Mouse (Mus musculus): Measurements from ENCODE around the gene Slc38a10. TPM values are rescaled to one million over a fixed set of nuclear protein-coding genes. Genes with fewer than 3 reads are reported as not detected.

Slc38a10 gene
- polyA plus RNA-seq, 1 experiment from 2014 or later: 57.5 TPM

DNA sequence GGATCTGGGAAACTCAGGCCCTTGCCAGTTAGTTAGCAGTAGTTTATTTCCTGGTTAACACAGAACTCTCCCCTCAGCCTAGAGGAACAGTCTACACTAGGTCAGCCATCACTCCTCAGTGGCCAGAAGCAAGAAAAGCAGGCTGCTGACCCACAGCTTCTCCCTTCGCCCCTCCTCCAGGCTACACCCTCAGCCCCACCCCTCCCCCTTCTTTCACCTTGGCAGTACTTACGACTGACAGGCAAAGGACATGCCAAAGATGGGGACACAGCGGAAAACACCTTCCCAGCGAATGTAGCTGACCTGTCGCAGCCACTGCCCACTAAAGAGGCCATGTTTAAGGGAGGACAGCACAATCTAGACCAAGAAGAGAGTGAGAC, 13.5 kb downstream of the Slc38a10 start:
- Histone ChIP-seq H3K4me2 (peak overlapping the region; percentile 45), H3K4me3 (ENCODE audit: low read depth, low read length) (no peak overlapping the region), H3K36me3 (ENCODE audit: control insufficient read depth, insufficient read depth, low read length) (peaks cover 12% of the 10 kb centered on the region), H3K9me3 (replicated peaks; ENCODE audit: control insufficient read depth, low read length) (no peaks in the 10 kb centered on the region), H3K27ac (ENCODE audit: low read depth, low read length) (peak overlapping the region; percentile 84), H3K4me1 (ENCODE audit: control insufficient read depth, insufficient read depth, low read length) (peaks cover 68% of the 10 kb centered on the region), H3K9ac (ENCODE audit: low read depth, low read length) (peak overlapping the region; percentile 59), H3K27me3 (ENCODE audit: control insufficient read depth, insufficient read depth, low read length) (no peaks in the 10 kb centered on the region)
- ATAC-seq (replicated peaks; ENCODE audit: insufficient number of reproducible peaks, low FRiP score, low TSS enrichment): no peak
- WGBS (ENCODE audit: insufficient replicate concordance): 17% methylated on average over 5 of the region's 5 CpGs

- Histone ChIP-seq H3K9me3 (replicated peaks; ENCODE audit: control insufficient read depth, low read length) (no peaks in the 10 kb centered on the region), H3K9ac (ENCODE audit: low read depth, low read length) (peak overlapping the region; percentile 44; the same call in 1 of the 2 replicates), H3K27me3 (ENCODE audit: control insufficient read depth, insufficient read depth, low read length) (no peaks in the 10 kb centered on the region), H3K36me3 (ENCODE audit: control insufficient read depth, insufficient read depth, low read length) (peaks cover 12% of the 10 kb centered on the region), H3K27ac (ENCODE audit: low read depth, low read length) (peak overlapping the region; percentile 84), H3K4me2 (peak overlapping the region; percentile 45), H3K4me3 (ENCODE audit: low read depth, low read length) (no peak overlapping the region), H3K4me1 (ENCODE audit: control insufficient read depth, insufficient read depth, low read length) (peaks cover 63% of the 10 kb centered on the region)
- 36% methylated on average over 23 of the region's 23 CpGs for WGBS (ENCODE audit: insufficient replicate concordance)
- ATAC-seq (replicated peaks; ENCODE audit: insufficient number of reproducible peaks, low FRiP score, low TSS enrichment): no peak; the same call in 1 of the 2 replicates
These were observed 14.1 kb downstream of the Slc38a10 start for GRCm38 (mm10) chr11:120136796-120137624.

DNA sequence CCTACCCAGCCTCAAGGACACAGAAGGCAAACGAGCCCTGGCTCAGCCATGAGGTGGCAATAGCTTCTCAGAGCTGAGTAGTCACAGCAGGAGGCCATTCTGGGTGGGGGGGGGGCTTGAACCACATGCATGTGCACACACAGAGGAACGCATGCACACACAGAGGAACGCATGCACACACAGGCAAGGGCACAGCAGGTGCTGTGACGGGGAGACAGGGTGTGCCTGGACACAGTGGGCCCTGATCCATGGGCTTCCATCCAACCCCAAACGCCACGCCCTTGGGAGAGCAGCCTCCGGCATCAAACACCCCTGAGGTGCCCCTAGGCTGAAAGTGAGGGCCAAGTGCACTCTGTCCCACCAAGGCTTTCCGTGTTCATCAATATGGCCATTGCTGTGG, 15.0 kb downstream of the Slc38a10 start:
- Histone ChIP-seq H3K27me3 (ENCODE audit: control insufficient read depth, insufficient read depth, low read length) (no peaks in the 10 kb centered on the region), H3K9me3 (replicated peaks; ENCODE audit: control insufficient read depth, low read length) (no peaks in the 10 kb centered on the region), H3K4me3 (ENCODE audit: low read depth, low read length) (no peak overlapping the region), H3K4me1 (ENCODE audit: control insufficient read depth, insufficient read depth, low read length) (peaks cover 63% of the 10 kb centered on the region), H3K4me2 (peak overlapping the region; percentile 45; the same call in 1 of the 2 replicates), H3K27ac (ENCODE audit: low read depth, low read length) (peak overlapping the region; percentile 84), H3K36me3 (ENCODE audit: control insufficient read depth, insufficient read depth, low read length) (peaks cover 12% of the 10 kb centered on the region), H3K9ac (ENCODE audit: low read depth, low read length) (no peak overlapping the region)
- ATAC-seq (replicated peaks; ENCODE audit: insufficient number of reproducible peaks, low FRiP score, low TSS enrichment): no peak
- 92% methylated on average over 8 of the region's 8 CpGs for WGBS (ENCODE audit: insufficient replicate concordance)

- H3K4me2 ChIP-seq: no peak overlapping the region
- H3K27ac ChIP-seq (ENCODE audit: low read depth, low read length): peak overlapping the region; percentile 84
- no peak overlapping the region for H3K4me3 ChIP-seq (ENCODE audit: low read depth, low read length)
- H3K4me1 ChIP-seq (ENCODE audit: control insufficient read depth, insufficient read depth, low read length): peaks cover 58% of the 10 kb centered on the region
- H3K9ac ChIP-seq (ENCODE audit: low read depth, low read length): no peak overlapping the region
- H3K27me3 ChIP-seq (ENCODE audit: control insufficient read depth, insufficient read depth, low read length): no peaks in the 10 kb centered on the region
- H3K9me3 ChIP-seq (replicated peaks; ENCODE audit: control insufficient read depth, low read length): no peaks in the 10 kb centered on the region
- 62% methylated on average over 9 of the region's 9 CpGs for WGBS (ENCODE audit: insufficient replicate concordance)
- peaks cover 12% of the 10 kb centered on the region for H3K36me3 ChIP-seq (ENCODE audit: control insufficient read depth, insufficient read depth, low read length)
- ATAC-seq (replicated peaks; ENCODE audit: insufficient number of reproducible peaks, low FRiP score, low TSS enrichment): 0 out of 2 replicates have a peak, but pooled peaks have one; percentile 29
These were observed 16.2 kb downstream of the Slc38a10 start for GRCm38 (mm10) chr11:120134847-120135530.

DNA sequence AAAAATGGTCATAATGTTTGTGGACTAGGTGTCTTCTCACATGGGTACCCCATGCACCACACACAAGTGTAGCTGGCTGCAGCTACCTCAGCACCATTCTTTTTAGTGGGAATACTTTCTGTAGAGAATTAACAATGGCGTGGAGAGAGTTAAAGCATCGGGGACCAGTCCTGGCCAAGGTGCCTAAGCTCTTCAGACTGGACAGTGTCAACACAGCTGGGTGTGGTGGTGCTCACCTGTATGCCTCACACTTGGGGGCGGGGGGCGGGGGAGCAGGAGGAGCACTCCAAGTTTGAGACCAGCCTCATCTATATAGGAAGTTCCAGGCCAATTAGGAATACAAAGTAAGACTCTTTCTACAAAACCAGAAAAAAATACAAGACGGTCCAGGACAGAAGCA, 17.0 kb downstream of the Slc38a10 start:
- Histone ChIP-seq H3K27ac (ENCODE audit: low read depth, low read length) (peak overlapping the region; percentile 84; the same call in 1 of the 2 replicates), H3K9me3 (replicated peaks; ENCODE audit: control insufficient read depth, low read length) (no peaks in the 10 kb centered on the region), H3K9ac (ENCODE audit: low read depth, low read length) (no peak overlapping the region), H3K4me2 (no peak overlapping the region), H3K36me3 (ENCODE audit: control insufficient read depth, insufficient read depth, low read length) (peaks cover 12% of the 10 kb centered on the region), H3K4me1 (ENCODE audit: control insufficient read depth, insufficient read depth, low read length) (peaks cover 50% of the 10 kb centered on the region), H3K4me3 (ENCODE audit: low read depth, low read length) (no peak overlapping the region), H3K27me3 (ENCODE audit: control insufficient read depth, insufficient read depth, low read length) (no peaks in the 10 kb centered on the region)
- WGBS (ENCODE audit: insufficient replicate concordance): 91% methylated on average over 5 of the region's 5 CpGs
- no peak for ATAC-seq (replicated peaks; ENCODE audit: insufficient number of reproducible peaks, low FRiP score, low TSS enrichment)

DNA sequence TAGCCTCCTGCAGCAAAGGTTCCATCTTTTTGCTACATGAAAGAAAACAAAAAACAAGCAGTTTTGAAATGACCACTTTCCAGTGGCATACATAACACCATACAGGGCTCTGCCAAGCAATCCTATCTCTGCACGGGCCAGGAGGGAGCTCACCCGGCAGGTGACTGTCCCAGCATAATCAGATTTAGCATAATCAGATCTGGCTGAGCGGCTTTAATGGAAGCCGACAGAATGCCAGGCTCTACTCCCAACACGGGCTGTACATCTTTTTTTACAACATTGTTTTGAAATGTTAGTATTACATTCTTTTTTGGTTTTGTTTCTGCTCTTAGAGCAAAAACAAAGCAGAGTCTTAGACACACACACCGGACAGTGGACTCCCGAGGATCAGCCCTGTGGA, 21.9 kb downstream of the Slc38a10 start:
- Histone ChIP-seq H3K4me2 (no peak overlapping the region), H3K36me3 (ENCODE audit: control insufficient read depth, insufficient read depth, low read length) (peaks cover 24% of the 10 kb centered on the region), H3K27me3 (ENCODE audit: control insufficient read depth, insufficient read depth, low read length) (no peaks in the 10 kb centered on the region), H3K9me3 (replicated peaks; ENCODE audit: control insufficient read depth, low read length) (no peaks in the 10 kb centered on the region), H3K4me1 (ENCODE audit: control insufficient read depth, insufficient read depth, low read length) (peaks cover 2% of the 10 kb centered on the region), H3K27ac (ENCODE audit: low read depth, low read length) (no peak overlapping the region), H3K9ac (ENCODE audit: low read depth, low read length) (no peak overlapping the region), H3K4me3 (ENCODE audit: low read depth, low read length) (no peak overlapping the region)
- no peak for ATAC-seq (replicated peaks; ENCODE audit: insufficient number of reproducible peaks, low FRiP score, low TSS enrichment)
- 88% methylated on average over 7 of the region's 7 CpGs for WGBS (ENCODE audit: insufficient replicate concordance)

DNA sequence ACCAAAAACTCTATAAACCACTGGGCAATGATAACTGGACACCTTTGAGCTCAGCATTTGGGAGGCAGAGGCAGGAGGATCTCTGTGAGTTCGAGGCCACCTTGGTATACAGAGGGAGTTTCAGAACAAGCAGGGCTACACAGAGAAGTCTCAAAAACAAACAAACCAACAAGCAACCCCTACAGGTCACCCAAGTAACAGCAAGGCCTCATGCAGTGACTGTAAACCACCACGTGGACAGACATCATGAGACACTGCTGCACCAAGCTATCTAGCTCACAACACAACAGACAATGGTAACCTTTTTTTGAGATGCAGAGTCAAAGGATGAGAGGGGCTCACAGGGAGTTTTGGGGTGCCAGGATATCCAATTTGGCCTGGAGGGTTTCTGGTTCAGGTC, 24.3 kb downstream of the Slc38a10 start:
- no peaks in the 10 kb centered on the region for H3K27me3 ChIP-seq (ENCODE audit: control insufficient read depth, insufficient read depth, low read length)
- H3K4me3 ChIP-seq (ENCODE audit: low read depth, low read length): no peak overlapping the region
- H3K4me2 ChIP-seq: no peak overlapping the region
- no peak for ATAC-seq (replicated peaks; ENCODE audit: insufficient number of reproducible peaks, low FRiP score, low TSS enrichment)
- no peak overlapping the region for H3K9ac ChIP-seq (ENCODE audit: low read depth, low read length)
- no peaks in the 10 kb centered on the region for H3K9me3 ChIP-seq (replicated peaks; ENCODE audit: control insufficient read depth, low read length)
- H3K36me3 ChIP-seq (ENCODE audit: control insufficient read depth, insufficient read depth, low read length): peaks cover 16% of the 10 kb centered on the region
- H3K4me1 ChIP-seq (ENCODE audit: control insufficient read depth, insufficient read depth, low read length): no peaks in the 10 kb centered on the region
- no peak overlapping the region for H3K27ac ChIP-seq (ENCODE audit: low read depth, low read length)
- WGBS (ENCODE audit: insufficient replicate concordance): 91% methylated on average over 2 of the region's 2 CpGs

GRCm38 (mm10) chr11:120122126-120122525, 29.0 kb downstream of the Slc38a10 start:
- peaks cover 7% of the 10 kb centered on the region for H3K4me1 ChIP-seq (ENCODE audit: control insufficient read depth, insufficient read depth, low read length)
- H3K9me3 ChIP-seq (replicated peaks; ENCODE audit: control insufficient read depth, low read length): no peaks in the 10 kb centered on the region
- peaks cover 5% of the 10 kb centered on the region for H3K36me3 ChIP-seq (ENCODE audit: control insufficient read depth, insufficient read depth, low read length)
- no peak for ATAC-seq (replicated peaks; ENCODE audit: insufficient number of reproducible peaks, low FRiP score, low TSS enrichment)
- 84% methylated on average over 12 of the region's 12 CpGs for WGBS (ENCODE audit: insufficient replicate concordance)
- no peak overlapping the region for H3K27ac ChIP-seq (ENCODE audit: low read depth, low read length)
- no peaks in the 10 kb centered on the region for H3K27me3 ChIP-seq (ENCODE audit: control insufficient read depth, insufficient read depth, low read length)
- no peak overlapping the region for H3K9ac ChIP-seq (ENCODE audit: low read depth, low read length)
- no peak overlapping the region for H3K4me3 ChIP-seq (ENCODE audit: low read depth, low read length)
- H3K4me2 ChIP-seq: no peak overlapping the region

Measured in heart, embryonic 11.5 days (tissue).